Mouse (Mus musculus) lung, adult 2 months (tissue): ENCODE results near the gene Uba5.
A peak's percentile ranks its signal among the peaks of the same experiment; 100 is the strongest.

ENCODE experiments used
- CTCF ChIP-seq: fragments of 200-500 bp; IDR thresholded peaks from 2 replicates; pipeline ENCODE4 v1.5.1; 2011; ENCODE audit warnings: mild to moderate bottlenecking, low read length, control low read depth; ENCODE audit not compliant: insufficient read depth
- POLR2A ChIP-seq: fragments of 200-500 bp; IDR thresholded peaks from 2 replicates; pipeline ENCODE4 v1.6.1; 2011; ENCODE audit warnings: low read depth, mild to moderate bottlenecking, control low read depth, low read length, borderline replicate concordance; ENCODE audit errors: extremely low read depth

- no peak for TF ChIP-seq POLR2A
- peak; percentile 66 for TF ChIP-seq CTCF
These were observed 16.4 kb upstream of the Uba5 start for GRCm38 (mm10) chr9:104079379-104079778.
